Mouse (Mus musculus): Measurements from ENCODE around the gene Ptpa. TPM values are rescaled to one million over a fixed set of nuclear protein-coding genes. Genes with fewer than 3 reads are reported as not detected.

The Ptpa gene
- polyA plus RNA-seq, 1 experiment from 2014 or later, result 177 TPM

GRCm38 (mm10) chr2:30463341-30463761 lies 47.5 kb downstream of the Ptpa start:
- Histone ChIP-seq H3K27me3 (ENCODE audit: low read depth, poor library complexity, severe bottlenecking) (peaks cover 2% of the 10 kb centered on the region; the same call in 1 of the 2 replicates), H3K9me3 (replicated peaks) (no peaks in the 10 kb centered on the region), H3K27ac (peak overlapping the region; percentile 75), H3K4me1 (peaks cover 44% of the 10 kb centered on the region), H3K36me3 (peaks cover 6% of the 10 kb centered on the region), H3K4me3 (peak overlapping the region; percentile 40)
- DNase-seq (ENCODE audit: low spot score), result peak; percentile 53
- 25% methylated on average over 5 of the region's 5 CpGs for WGBS

GRCm38 (mm10) chr2:30463904-30464330 lies 48.1 kb downstream of the Ptpa start:
- Histone ChIP-seq H3K4me3 (peak overlapping the region; percentile 40), H3K36me3 (peaks cover 4% of the 10 kb centered on the region), H3K4me1 (peaks cover 50% of the 10 kb centered on the region), H3K9me3 (replicated peaks) (no peaks in the 10 kb centered on the region), H3K27me3 (ENCODE audit: low read depth, poor library complexity, severe bottlenecking) (peaks cover 8% of the 10 kb centered on the region), H3K27ac (peak overlapping the region; percentile 75)
- 4% methylated on average over 9 of the region's 9 CpGs for WGBS
- DNase-seq (ENCODE audit: low spot score), result peak; percentile 59

DNA sequence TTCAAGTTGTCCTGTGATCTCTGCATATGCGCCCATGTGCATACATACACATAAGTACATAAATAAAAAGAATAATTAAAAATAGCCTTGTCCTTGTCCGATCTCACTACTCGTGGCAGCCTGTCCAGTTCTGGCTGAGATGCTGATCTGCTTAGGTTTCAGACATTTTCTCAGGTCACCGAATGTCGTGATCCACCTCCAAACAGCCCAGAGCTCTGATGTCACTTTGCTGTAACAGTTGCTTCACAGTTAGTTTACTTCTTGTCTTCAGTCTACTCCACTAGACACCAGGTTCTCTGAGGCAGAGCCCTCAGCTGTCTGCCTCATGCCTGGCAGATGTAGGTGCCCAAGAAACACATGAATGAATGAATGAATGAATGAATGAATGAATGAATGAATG lies 48.6 kb downstream of the Ptpa start:
- Histone ChIP-seq H3K27me3 (ENCODE audit: low read depth, poor library complexity, severe bottlenecking) (peaks cover 12% of the 10 kb centered on the region), H3K27ac (peak overlapping the region; percentile 75; the same call in 1 of the 2 replicates), H3K36me3 (no peaks in the 10 kb centered on the region), H3K4me3 (peak overlapping the region; percentile 40), H3K4me1 (peaks cover 55% of the 10 kb centered on the region), H3K9me3 (replicated peaks) (no peaks in the 10 kb centered on the region)
- 74% methylated on average over 5 of the region's 5 CpGs for WGBS
- no peak for DNase-seq (ENCODE audit: low spot score)

- H3K27me3 ChIP-seq (ENCODE audit: low read depth, poor library complexity, severe bottlenecking), result peaks cover 12% of the 10 kb centered on the region
- WGBS, result 42% methylated on average over 4 of the region's 4 CpGs
- DNase-seq (ENCODE audit: low spot score), result no peak
- peaks cover 78% of the 10 kb centered on the region for H3K4me1 ChIP-seq
- peak overlapping the region; percentile 59 for H3K27ac ChIP-seq
- no peaks in the 10 kb centered on the region for H3K9me3 ChIP-seq (replicated peaks)
- H3K4me3 ChIP-seq, result no peak overlapping the region
- H3K36me3 ChIP-seq, result no peaks in the 10 kb centered on the region
These were observed 50.9 kb downstream of the Ptpa start for GRCm38 (mm10) chr2:30466787-30467186.

DNA sequence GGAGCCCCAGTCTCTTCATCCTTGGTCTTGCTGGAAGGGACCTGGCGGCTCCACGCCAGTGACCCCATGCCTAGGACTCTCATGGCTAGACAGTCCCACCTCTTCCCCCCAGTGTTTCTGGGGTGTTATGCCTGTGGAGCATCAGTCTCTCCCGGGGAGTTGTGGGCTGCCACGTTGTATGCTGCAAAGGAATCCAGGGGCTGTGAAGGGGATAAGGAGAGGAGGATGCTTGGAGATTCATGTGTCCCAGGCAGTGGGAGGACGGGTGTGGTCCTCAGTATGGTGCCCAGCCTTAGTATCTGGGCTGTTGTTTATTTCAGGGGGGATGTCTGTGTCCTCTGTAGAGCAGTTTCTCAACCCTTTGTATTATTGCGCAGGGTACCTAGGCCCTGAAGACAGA lies 53.2 kb downstream of the Ptpa start:
- Histone ChIP-seq H3K27me3 (ENCODE audit: low read depth, poor library complexity, severe bottlenecking) (peaks cover 12% of the 10 kb centered on the region), H3K4me1 (peaks cover 69% of the 10 kb centered on the region), H3K27ac (peak overlapping the region; percentile 100), H3K9me3 (replicated peaks) (no peaks in the 10 kb centered on the region), H3K4me3 (peak overlapping the region; percentile 98), H3K36me3 (no peaks in the 10 kb centered on the region)
- no peak for DNase-seq (ENCODE audit: low spot score)
- 49% methylated on average over 6 of the region's 6 CpGs for WGBS

DNA sequence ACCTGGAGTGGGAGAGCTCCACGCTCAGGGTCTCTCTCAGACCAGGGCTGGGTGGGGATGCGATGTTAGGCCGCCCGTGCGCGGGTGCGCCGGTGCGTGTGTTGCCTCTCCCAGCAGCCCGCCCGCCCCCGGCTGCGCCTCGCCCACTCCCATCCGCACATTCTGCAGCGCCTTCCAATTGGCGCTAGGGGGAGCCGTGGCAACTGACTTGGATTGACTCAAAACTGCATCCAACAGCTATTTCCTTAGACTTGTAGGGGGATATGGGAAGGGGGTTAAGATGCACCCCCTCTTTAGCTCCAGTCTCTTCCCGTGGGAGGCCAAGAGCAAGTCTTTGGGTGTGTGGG lies 53.9 kb downstream of the Ptpa start:
- peaks cover 69% of the 10 kb centered on the region for H3K4me1 ChIP-seq
- peak; percentile 93 for DNase-seq (ENCODE audit: low spot score)
- WGBS, result under 1% methylated on average over 19 of the region's 19 CpGs

DNA sequence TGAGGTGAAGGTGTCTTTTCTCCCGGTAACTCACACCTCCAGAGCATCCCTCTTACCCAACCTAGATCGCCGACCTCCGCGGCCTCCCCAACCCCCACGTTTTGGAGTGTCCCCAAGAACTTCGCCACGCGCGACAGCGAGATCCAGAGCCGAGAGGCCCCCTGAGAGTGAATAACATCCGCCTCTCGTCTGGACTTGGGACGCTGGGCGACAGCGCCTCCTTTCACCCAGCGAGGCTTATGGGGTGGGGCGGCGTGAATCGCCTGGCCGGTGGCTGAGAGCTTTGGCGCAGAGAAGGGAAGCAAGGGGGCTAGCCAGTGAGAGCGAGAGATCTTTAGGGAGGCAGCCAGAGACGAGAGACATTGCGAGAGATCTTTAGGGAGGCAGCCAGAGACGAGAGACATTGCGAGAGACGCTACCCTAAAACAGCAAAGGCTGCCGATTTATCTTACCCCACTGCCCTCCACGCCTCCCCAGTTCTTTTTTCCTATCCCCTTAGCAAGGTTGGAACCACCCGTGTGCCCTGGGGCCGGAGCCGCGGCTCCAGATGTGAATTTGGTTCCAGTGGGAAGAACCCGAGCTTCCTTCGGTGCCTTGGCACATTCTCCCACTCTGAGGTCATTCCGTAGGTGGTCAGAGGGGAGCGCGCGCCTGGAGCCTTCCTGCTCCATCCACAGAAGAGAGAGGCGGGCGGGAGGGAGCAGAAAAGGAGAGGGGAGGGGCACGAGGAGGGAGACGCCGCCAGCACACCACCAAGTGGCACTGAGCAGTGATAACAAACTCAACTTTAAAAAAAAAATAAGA lies 54.5 kb downstream of the Ptpa start:
- no peaks in the 10 kb centered on the region for H3K9me3 ChIP-seq (replicated peaks)
- H3K4me1 ChIP-seq, result peaks cover 69% of the 10 kb centered on the region
- WGBS, result under 1% methylated on average over 46 of the region's 46 CpGs
- H3K36me3 ChIP-seq, result no peaks in the 10 kb centered on the region
- peak overlapping the region; percentile 98 for H3K4me3 ChIP-seq
- peaks cover 18% of the 10 kb centered on the region for H3K27me3 ChIP-seq (ENCODE audit: low read depth, poor library complexity, severe bottlenecking)
- peak overlapping the region; percentile 100 for H3K27ac ChIP-seq
- peak; percentile 78 for DNase-seq (ENCODE audit: low spot score)

More for the DNA sequence above, 53.9 kb downstream of the Ptpa start:
- no peaks in the 10 kb centered on the region for H3K9me3 ChIP-seq (replicated peaks)
- H3K4me3 ChIP-seq, result peak overlapping the region; percentile 98
- H3K27ac ChIP-seq, result peak overlapping the region; percentile 100
- peaks cover 13% of the 10 kb centered on the region for H3K27me3 ChIP-seq (ENCODE audit: low read depth, poor library complexity, severe bottlenecking)
- H3K36me3 ChIP-seq, result no peaks in the 10 kb centered on the region

GRCm38 (mm10) chr2:30471051-30471450 lies 55.2 kb downstream of the Ptpa start:
- Histone ChIP-seq H3K4me3 (peak overlapping the region; percentile 98), H3K9me3 (replicated peaks) (no peaks in the 10 kb centered on the region), H3K36me3 (no peaks in the 10 kb centered on the region), H3K27me3 (ENCODE audit: low read depth, poor library complexity, severe bottlenecking) (peaks cover 23% of the 10 kb centered on the region), H3K4me1 (peaks cover 68% of the 10 kb centered on the region), H3K27ac (peak overlapping the region; percentile 100)
- DNase-seq (ENCODE audit: low spot score), result peak; percentile 59
- WGBS, result 7% methylated on average over 8 of the region's 8 CpGs

DNA sequence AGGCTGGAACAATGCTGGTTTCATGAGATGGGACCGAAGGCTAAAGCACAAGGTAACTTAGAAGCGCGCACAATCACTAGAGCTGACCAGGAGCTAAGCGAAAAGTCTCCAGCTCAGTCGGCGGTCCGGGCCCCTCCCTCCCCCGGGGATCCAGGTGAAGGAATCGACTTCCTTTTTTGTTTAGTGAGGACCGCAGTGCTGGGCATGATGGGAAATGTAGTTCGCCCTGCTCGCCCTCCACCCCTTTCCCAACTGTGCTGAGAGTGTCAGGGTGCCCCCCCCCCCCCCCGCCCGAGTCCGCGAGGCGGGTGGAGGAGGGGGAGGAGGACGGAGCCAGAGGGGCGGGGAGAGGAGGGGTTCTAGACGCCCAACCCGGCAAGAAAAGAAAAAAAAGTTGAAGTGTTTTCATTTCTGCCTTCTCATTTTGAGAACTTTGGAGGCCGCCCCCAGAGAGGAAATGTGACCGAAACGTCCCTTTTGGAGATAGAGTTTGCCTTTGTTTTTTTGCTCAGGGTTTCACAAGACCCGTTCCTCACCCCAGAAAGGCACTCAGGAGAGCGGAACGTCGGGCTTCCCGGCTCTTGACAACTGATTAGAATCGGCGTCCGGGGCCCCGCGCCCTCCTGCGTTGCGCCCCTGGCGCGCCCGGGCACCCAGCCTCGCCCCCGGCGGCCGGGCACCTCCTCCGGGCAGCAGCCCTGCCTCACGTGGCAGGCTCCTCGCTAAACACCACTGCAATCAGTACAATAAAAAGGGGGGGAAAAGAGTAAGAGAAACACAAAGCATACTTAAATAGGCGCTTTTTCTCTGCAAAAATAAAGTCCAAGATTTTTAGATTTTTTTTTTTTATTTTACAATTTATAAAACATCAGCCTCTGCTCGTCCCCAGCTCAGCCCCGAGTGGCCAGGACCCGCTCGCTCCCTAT lies 56.2 kb downstream of the Ptpa start:
- peak; percentile 91 for DNase-seq (ENCODE audit: low spot score)
- Histone ChIP-seq H3K36me3 (no peaks in the 10 kb centered on the region), H3K4me1 (peaks cover 67% of the 10 kb centered on the region), H3K4me3 (peak overlapping the region; percentile 98), H3K9me3 (replicated peaks) (no peaks in the 10 kb centered on the region), H3K27ac (peak overlapping the region; percentile 100), H3K27me3 (ENCODE audit: low read depth, poor library complexity, severe bottlenecking) (peaks cover 23% of the 10 kb centered on the region)
- WGBS, result under 1% methylated on average over 44 of the region's 51 CpGs

DNA sequence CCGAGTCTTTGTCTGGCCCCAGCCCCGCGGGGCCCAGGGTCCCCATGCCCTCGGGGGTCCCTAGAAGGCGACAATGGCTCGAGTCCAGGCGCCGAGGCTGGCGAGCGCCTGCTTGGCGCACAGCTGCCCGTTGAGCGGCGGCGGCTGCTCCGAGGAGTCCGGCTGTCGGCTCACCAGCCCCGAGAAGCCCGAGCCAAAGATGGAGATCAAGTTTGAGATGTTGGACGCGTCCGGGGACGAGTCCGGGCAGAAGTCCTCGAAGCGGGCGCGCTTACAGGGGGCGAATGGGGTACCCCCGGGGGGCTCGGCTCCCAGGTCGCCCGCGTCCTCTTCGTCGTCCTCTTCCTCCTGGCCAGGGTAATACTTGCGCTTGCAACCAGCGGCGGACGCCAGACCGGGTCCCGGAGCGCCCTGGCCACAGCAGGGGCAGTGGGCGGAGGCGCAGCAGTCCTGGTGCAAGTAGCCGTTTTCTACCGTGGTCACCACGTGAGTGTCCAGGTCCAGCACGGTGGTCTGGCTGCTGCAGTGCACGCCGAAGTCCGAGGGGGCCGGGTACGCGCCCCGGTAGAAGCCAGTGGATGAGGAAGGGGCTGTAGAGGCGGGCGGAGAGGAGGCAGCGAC lies 57.0 kb downstream of the Ptpa start:
- peak; percentile 74 for DNase-seq (ENCODE audit: low spot score)
- peaks cover 60% of the 10 kb centered on the region for H3K4me1 ChIP-seq

DNA sequence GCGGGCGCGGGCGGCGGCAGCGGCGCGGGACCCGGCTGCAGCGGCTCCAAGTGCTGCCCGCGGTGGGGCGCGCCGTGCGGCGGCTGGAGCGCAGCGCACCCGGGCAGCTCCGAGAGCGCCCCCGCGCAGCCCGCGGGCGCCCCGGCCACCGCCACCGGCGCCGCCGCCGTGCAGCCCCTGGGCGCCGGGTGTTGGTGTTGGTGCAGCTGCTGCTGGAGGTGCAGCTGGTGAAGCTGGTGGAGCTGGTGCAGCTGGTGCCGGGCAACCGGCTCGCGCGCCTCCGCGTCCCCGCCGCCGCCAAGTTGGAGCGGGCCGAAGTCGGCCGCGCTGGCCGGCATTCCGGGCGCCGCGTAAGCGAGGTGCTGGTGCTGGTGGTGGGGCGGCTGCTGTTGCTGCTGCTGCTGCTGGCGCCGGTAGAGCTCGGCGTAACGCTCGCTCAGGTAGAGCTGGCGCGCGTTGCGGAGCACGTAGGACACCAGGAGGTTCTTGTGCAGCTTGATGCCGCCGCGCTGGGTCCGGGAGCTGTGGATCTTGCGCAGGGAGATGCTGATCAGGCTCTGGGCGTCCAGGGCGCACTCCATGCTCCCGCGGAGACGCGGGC lies 57.7 kb downstream of the Ptpa start:
- no peak for DNase-seq (ENCODE audit: low spot score)
- peak overlapping the region; percentile 100 for H3K27ac ChIP-seq
- no peaks in the 10 kb centered on the region for H3K36me3 ChIP-seq
- peak overlapping the region; percentile 98 for H3K4me3 ChIP-seq
- peaks cover 53% of the 10 kb centered on the region for H3K4me1 ChIP-seq
- no peaks in the 10 kb centered on the region for H3K9me3 ChIP-seq (replicated peaks)
- peaks cover 19% of the 10 kb centered on the region for H3K27me3 ChIP-seq (ENCODE audit: low read depth, poor library complexity, severe bottlenecking)
- WGBS, result 5% methylated on average over 78 of the region's 80 CpGs

More for the DNA sequence above, 57.0 kb downstream of the Ptpa start:
- peak overlapping the region; percentile 100 for H3K27ac ChIP-seq
- H3K27me3 ChIP-seq (ENCODE audit: low read depth, poor library complexity, severe bottlenecking), result peaks cover 23% of the 10 kb centered on the region
- peak overlapping the region; percentile 98 for H3K4me3 ChIP-seq
- no peaks in the 10 kb centered on the region for H3K36me3 ChIP-seq
- WGBS, result under 1% methylated on average over 60 of the region's 60 CpGs
- H3K9me3 ChIP-seq (replicated peaks), result no peaks in the 10 kb centered on the region

DNA sequence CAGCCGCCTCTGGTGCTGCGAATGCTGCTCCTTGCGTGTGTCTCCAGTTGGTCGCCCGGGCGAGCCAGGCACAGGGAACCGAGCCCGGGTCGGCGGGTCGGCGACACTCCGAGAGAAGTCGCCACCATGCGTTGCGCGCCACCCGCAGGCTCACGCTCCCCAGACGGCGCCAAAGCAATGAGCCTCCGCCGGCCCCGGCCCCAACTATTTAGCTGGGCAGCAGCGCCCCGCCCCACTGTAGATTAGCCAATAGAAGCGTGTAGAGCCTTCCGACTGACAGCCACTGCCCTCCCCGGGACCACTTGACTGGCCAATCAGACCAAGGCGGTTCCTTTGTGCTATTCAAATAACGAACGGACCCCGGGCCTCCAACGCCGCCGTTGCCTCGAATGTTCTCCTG lies 58.2 kb downstream of the Ptpa start, which contains the start of gene Ier5l:
Ier5l (minus strand) TSS at position 181 of the 400 bp plus-strand sequence.
- Histone ChIP-seq H3K36me3 (no peaks in the 10 kb centered on the region), H3K4me1 (peaks cover 48% of the 10 kb centered on the region)
- WGBS, result 0% methylated on average over 37 of the region's 37 CpGs

More for the DNA sequence above, 58.2 kb downstream of the Ptpa start, which contains the start of gene Ier5l:
- H3K27me3 ChIP-seq (ENCODE audit: low read depth, poor library complexity, severe bottlenecking), result peaks cover 14% of the 10 kb centered on the region
- peak within 1 kb of the TSS; percentile 100 for H3K27ac ChIP-seq
- DNase-seq (ENCODE audit: low spot score), result peak; percentile 98
- H3K9me3 ChIP-seq (replicated peaks), result no peaks in the 10 kb centered on the region
- peak within 1 kb of the TSS; percentile 98 for H3K4me3 ChIP-seq
